Mouse (Mus musculus): Measurements from ENCODE around the gene Poln.

- TF ChIP-seq TAL1 (IDR thresholded peaks at IDR 0.05; ENCODE audit: low read length) (no peak), GATA1 (IDR thresholded peaks at IDR 0.05; ENCODE audit: low read length) (no peak)
These were observed 706 bp upstream of the Poln start for GRCm38 (mm10) chr5:34169954-34170353.
